Mouse (Mus musculus) macrophage (primary cell): ENCODE data around the gene Stra6. TPM values are rescaled to one million over a fixed set of nuclear protein-coding genes. Genes with fewer than 3 reads are reported as not detected.

Experiments used
- H3K27ac ChIP-seq: fragments of 350-480 bp; formaldehyde crosslinking; 2 replicates; pipeline ENCODE4 v1.9.0; 2021
- H3K36me3 ChIP-seq: fragments of 350-480 bp; formaldehyde crosslinking; 2 replicates; pipeline ENCODE4 v1.9.0; 2021; ENCODE audit errors: inconsistent target
- H3K4me3 ChIP-seq: fragments of 350-480 bp; formaldehyde crosslinking; 2 replicates; pipeline ENCODE4 v1.9.0; 2021; ENCODE audit errors: inconsistent target
- H3K79me2 ChIP-seq: fragments of 350-480 bp; formaldehyde crosslinking; 2 replicates; pipeline ENCODE4 v1.9.0; 2021; ENCODE audit errors: inconsistent target
- WGBS: methylation state at CpG from one replicate; pipeline ENCODE4 v1.1.7; 2026; ENCODE audit warnings: inconsistent platforms; ENCODE audit not compliant: missing documents; 5-methylcytosine and 5-hydroxymethylcytosine counted together
- polyA plus RNA-seq: library from polyadenylated mRNA; stranded (reverse); fragments of 250-400 nt; gene quantifications from 3 replicates; pipeline ENCODE4 v1.2.4, GENCODE M21; 2018; ENCODE audit warnings: inconsistent platforms

Stra6 gene
- polyA plus RNA-seq, 1 experiment from 2014 or later, result not detected

- WGBS, result 63% methylated on average over 5 of the region's 5 CpGs
- no peaks in the 10 kb centered on the region for H3K79me2 ChIP-seq
- H3K36me3 ChIP-seq, result no peaks in the 10 kb centered on the region
- H3K4me3 ChIP-seq, result no peak overlapping the region
- no peak overlapping the region for H3K27ac ChIP-seq
Observed at GRCm38 (mm10) chr9:58174818-58175251, 111.2 kb downstream of the Stra6 start.

DNA sequence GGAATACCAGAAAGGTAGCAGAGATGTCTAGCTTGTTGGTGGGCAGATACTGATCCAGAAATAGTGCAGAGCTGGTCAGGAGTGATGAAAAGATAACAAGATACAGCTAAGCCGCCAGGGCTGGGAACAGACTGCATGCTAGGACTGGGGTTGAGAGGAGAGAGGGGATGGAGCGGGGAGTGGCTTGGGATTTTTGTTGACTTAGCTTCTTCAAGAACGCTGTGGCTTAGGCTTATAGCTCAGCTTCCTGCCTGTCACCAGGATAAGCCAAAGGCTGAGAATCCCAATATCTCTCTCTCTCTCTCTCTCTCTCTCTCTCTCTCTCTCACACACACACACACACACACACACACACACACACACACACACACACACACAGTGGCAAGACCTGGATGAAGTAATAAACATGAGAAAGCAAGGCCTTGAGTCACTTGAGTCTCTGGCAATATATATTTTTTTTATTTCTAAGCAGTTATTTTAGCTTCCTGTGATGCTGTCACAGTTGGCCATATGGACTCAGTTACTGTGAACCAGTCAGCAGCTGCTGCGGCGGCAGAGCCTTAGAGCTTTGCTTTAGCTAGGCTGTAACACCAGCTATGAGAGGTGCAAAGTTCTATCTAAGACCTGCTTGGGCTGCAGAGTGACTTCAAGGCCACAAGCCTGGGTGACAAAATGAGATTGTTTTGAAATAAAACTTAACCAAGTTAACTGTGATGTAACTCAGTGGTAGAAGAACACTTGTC is 112.3 kb downstream of the Stra6 start:
- H3K79me2 ChIP-seq, result no peaks in the 10 kb centered on the region
- 95% methylated on average over 5 of the region's 5 CpGs for WGBS

DNA sequence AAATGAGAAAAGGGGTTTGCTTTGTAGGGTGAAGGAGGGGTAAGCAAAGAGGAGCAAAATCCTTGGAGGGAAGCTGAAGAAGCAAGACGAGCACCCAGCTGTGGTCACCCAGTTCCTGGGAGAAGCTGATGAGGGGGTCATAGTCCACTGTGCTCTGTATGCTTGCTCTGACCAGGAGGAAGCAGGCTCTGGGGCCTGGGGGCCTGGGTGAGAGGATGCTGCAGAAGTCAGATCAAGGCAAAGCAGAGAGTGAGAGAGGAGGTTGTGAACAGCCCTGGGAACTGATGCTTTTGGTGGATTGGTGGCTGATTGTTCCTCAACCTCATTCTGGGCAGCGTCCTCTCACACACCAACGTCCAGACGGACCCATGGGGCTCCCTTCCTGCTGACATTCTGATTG is 113.6 kb downstream of the Stra6 start:
- no peak overlapping the region for H3K4me3 ChIP-seq
- no peaks in the 10 kb centered on the region for H3K36me3 ChIP-seq
- no peaks in the 10 kb centered on the region for H3K79me2 ChIP-seq
- no peak overlapping the region for H3K27ac ChIP-seq
- WGBS, result 88% methylated on average over 4 of the region's 4 CpGs

More for the DNA sequence above, 112.3 kb downstream of the Stra6 start:
- no peak overlapping the region for H3K27ac ChIP-seq
- no peak overlapping the region for H3K4me3 ChIP-seq
- H3K36me3 ChIP-seq, result no peaks in the 10 kb centered on the region

- H3K79me2 ChIP-seq, result no peaks in the 10 kb centered on the region
- 100% methylated on average over 2 of the region's 2 CpGs for WGBS
- H3K27ac ChIP-seq, result no peak overlapping the region
- no peaks in the 10 kb centered on the region for H3K36me3 ChIP-seq
- no peak overlapping the region for H3K4me3 ChIP-seq
Observed at GRCm38 (mm10) chr9:58179390-58179789, 115.8 kb downstream of the Stra6 start.

GRCm38 (mm10) chr9:58184456-58184855 is 120.9 kb downstream of the Stra6 start:
- 74% methylated on average over 6 of the region's 6 CpGs for WGBS
- Histone ChIP-seq H3K4me3 (no peak overlapping the region), H3K36me3 (no peaks in the 10 kb centered on the region), H3K79me2 (no peaks in the 10 kb centered on the region), H3K27ac (no peak overlapping the region)

- Histone ChIP-seq H3K4me3 (no peak overlapping the region), H3K79me2 (no peaks in the 10 kb centered on the region), H3K27ac (no peak overlapping the region), H3K36me3 (no peaks in the 10 kb centered on the region)
- WGBS, result 85% methylated on average over 9 of the region's 9 CpGs
Observed at GRCm38 (mm10) chr9:58194222-58194621, 130.6 kb downstream of the Stra6 start.

GRCm38 (mm10) chr9:58195671-58196070 is 132.1 kb downstream of the Stra6 start:
- 45% methylated on average over 1 of the region's 1 CpGs for WGBS
- no peak overlapping the region for H3K27ac ChIP-seq
- H3K79me2 ChIP-seq, result no peaks in the 10 kb centered on the region
- no peaks in the 10 kb centered on the region for H3K36me3 ChIP-seq
- H3K4me3 ChIP-seq, result no peak overlapping the region

DNA sequence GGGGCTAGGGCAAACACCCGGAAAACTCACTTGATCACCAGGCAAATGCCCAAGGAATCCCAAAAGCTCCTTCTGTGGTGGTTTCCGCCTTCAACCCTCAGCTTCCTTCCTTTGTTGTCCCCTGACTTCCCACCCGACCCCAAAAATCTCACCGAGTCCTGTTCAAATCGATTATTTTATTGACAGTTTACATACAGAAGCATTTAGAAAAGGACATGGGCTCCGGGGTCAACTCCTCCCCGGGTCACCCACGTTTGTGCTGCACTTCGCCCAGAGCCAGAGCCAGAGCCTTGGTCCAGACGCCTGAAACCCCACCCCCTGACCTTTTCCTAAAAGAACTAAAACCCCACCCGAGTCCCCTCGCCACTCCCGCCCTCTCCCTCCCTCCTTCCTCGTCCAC is 132.6 kb downstream of the Stra6 start:
- no peak overlapping the region for H3K4me3 ChIP-seq
- 3% methylated on average over 14 of the region's 14 CpGs for WGBS

GRCm38 (mm10) chr9:58196610-58197567 is 133.3 kb downstream of the Stra6 start:
- no peak overlapping the region for H3K4me3 ChIP-seq
- H3K27ac ChIP-seq, result no peak overlapping the region
- H3K79me2 ChIP-seq, result no peaks in the 10 kb centered on the region
- no peaks in the 10 kb centered on the region for H3K36me3 ChIP-seq
- 6% methylated on average over 45 of the region's 46 CpGs for WGBS

More for the DNA sequence above, 132.6 kb downstream of the Stra6 start:
- no peaks in the 10 kb centered on the region for H3K79me2 ChIP-seq
- H3K27ac ChIP-seq, result no peak overlapping the region
- H3K36me3 ChIP-seq, result no peaks in the 10 kb centered on the region

DNA sequence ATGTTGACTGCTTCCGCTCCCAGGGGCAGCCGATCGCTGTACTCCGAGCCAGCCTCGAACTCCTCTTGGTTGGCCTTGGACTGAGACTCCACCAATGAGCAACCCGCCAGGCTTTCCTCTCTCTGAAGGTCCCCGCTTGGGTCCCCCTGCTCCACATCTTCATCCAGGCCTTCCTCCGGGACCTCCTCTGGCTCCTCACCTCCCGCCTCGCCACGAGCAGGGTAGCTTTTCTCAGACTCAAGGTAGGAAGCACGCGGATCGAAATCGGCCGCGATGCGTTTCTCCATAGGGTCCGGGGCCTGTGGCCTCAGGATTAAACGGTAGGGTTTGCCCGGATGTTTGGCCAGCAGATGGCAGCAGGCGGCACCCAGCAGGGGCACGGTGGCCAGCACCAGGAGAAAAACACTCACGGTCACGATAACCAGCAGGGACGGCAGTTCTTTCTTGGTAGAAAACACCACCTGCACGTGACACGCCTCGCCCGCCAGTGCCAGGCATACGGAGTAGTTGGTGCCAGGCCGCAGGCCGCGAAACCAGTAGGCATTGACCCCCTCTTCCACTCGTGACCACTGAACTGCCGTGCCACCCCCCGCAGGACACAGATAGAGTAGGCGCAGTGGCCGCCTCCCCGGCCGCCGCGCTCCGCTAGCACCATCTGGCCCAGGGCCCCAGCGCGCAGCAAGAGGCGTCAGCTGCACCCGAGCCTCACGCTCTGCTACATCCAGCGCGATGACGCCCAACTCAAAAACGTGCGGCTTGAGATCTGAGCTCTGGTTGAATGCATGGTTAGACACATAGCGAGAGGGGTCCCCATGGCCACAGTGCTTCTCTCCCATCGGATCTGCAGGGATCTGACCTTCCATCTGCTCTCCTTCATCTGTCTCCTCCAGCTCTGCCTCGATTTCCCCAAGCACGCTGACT is 134.5 kb downstream of the Stra6 start:
- H3K79me2 ChIP-seq, result no peaks in the 10 kb centered on the region
- H3K4me3 ChIP-seq, result no peak overlapping the region
- H3K36me3 ChIP-seq, result no peaks in the 10 kb centered on the region
- H3K27ac ChIP-seq, result no peak overlapping the region
- 3% methylated on average over 58 of the region's 58 CpGs for WGBS

- 7% methylated on average over 38 of the region's 38 CpGs for WGBS
- H3K27ac ChIP-seq, result no peak overlapping the region
- no peaks in the 10 kb centered on the region for H3K79me2 ChIP-seq
Observed at GRCm38 (mm10) chr9:58198801-58199371, 135.3 kb downstream of the Stra6 start.

DNA sequence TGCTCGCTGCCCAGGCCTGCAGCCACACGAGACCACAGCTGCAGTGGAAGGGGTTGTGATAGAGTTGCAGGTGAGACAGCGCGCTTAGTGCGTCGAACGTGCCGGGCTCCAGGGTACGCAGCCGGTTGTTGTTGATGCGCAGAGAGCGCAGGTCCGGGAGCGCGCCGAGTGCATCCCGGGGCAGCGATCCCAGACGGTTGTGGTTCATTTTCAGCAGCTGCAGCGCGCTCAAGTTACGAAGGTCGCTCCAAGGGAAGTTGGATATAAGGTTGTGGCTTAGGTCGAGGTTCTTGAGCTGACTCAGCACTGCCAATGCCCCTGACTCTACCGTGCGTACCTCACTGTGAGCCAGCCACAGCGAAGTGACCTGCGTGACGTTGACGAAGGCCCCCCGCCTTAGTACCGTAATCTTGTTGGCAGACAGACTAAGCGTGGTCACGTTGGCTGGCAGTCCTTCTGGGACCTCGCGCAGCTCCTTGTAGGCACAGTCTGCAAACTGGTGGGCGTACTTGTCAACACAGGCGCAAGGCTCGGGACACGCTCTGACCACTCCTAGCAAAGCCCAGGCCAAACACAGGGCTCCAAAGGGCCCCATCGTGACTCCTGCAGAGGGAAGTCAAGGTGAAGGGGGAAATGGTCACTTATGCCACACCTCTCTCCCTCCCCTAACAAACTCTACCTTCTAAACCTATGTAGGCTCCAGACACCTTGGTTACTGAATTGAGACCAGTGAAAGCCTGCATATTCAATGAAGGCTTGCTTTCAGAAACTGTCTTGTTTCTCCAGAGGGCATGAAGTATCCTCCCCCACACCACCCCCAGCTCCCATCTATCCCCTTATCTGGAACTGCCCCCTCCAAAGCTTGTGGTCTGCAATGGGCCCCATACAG is 136.0 kb downstream of the Stra6 start:
- WGBS, result 4% methylated on average over 41 of the region's 41 CpGs
- Histone ChIP-seq H3K79me2 (no peaks in the 10 kb centered on the region), H3K27ac (no peak overlapping the region), H3K36me3 (no peaks in the 10 kb centered on the region), H3K4me3 (no peak overlapping the region)

More at GRCm38 (mm10) chr9:58198801-58199371, 135.3 kb downstream of the Stra6 start:
- Histone ChIP-seq H3K36me3 (no peaks in the 10 kb centered on the region), H3K4me3 (no peak overlapping the region)
